Mouse (Mus musculus) heart, embryonic 12.5 days (tissue): ENCODE results near the gene Rbm26. TPM values are rescaled to one million over a fixed set of nuclear protein-coding genes. Genes with fewer than 3 reads are reported as not detected.

Source experiments
- ATAC-seq: fragments of 200-750 bp; cut with Nextera tagmentation; 2 replicates; pipeline ENCODE4 v1.8.0; 2017; ENCODE audit warnings: moderate TSS enrichment, moderate library complexity; ENCODE audit not compliant: insufficient number of reproducible peaks, low FRiP score
- H3K27ac ChIP-seq: fragments of 300-500 bp; sonication (generic); 2 replicates; pipeline ENCODE4 v1.5.1; 2016; ENCODE audit warnings: mild to moderate bottlenecking, moderate library complexity; ENCODE audit not compliant: poor library complexity, severe bottlenecking
- H3K27me3 ChIP-seq: fragments of 300-500 bp; sonication (generic); replicated peaks from 2 replicates; pipeline ENCODE4 v1.6.1; 2016; ENCODE audit warnings: mild to moderate bottlenecking, moderate library complexity
- H3K36me3 ChIP-seq: fragments of 300-500 bp; sonication (generic); 2 replicates; pipeline ENCODE4 v1.6.1; 2016; ENCODE audit warnings: mild to moderate bottlenecking, moderate library complexity
- H3K4me1 ChIP-seq: fragments of 300-500 bp; sonication (generic); replicated peaks from 2 replicates; pipeline ENCODE4 v1.6.1; 2016; ENCODE audit warnings: mild to moderate bottlenecking
- H3K4me2 ChIP-seq: fragments of 300-500 bp; sonication (generic); 2 replicates; pipeline ENCODE4 v1.6.1; 2016; ENCODE audit warnings: mild to moderate bottlenecking, moderate library complexity
- H3K4me3 ChIP-seq: fragments of 300-500 bp; sonication (generic); 2 replicates; pipeline ENCODE4 v1.5.1; 2016; ENCODE audit warnings: mild to moderate bottlenecking
- H3K9ac ChIP-seq: fragments of 300-500 bp; sonication (generic); 2 replicates; pipeline ENCODE4 v1.6.1; 2016; ENCODE audit warnings: mild to moderate bottlenecking, moderate library complexity
- H3K9me3 ChIP-seq: fragments of 300-500 bp; sonication (generic); replicated peaks from 2 replicates; pipeline ENCODE4 v1.6.1; 2016; ENCODE audit warnings: mild to moderate bottlenecking, moderate library complexity
- WGBS: fragments of 180-500 bp; shearing (Covaris S2); methylation state at CpG from one replicate; pipeline ENCODE4 v1.1.7; 2016; 5-methylcytosine and 5-hydroxymethylcytosine counted together
- polyA plus RNA-seq: library from polyadenylated mRNA; unstranded; fragments of >200 nt; fragmentation: Nextera tagmentation; extraction: Ambion mirVana; gene quantifications from 2 replicates; pipeline ENCODE4 v1.2.1, GENCODE M21; 2016

Rbm26 gene
- polyA plus RNA-seq, 1 experiment from 2014 or later, result 25.6 TPM

DNA sequence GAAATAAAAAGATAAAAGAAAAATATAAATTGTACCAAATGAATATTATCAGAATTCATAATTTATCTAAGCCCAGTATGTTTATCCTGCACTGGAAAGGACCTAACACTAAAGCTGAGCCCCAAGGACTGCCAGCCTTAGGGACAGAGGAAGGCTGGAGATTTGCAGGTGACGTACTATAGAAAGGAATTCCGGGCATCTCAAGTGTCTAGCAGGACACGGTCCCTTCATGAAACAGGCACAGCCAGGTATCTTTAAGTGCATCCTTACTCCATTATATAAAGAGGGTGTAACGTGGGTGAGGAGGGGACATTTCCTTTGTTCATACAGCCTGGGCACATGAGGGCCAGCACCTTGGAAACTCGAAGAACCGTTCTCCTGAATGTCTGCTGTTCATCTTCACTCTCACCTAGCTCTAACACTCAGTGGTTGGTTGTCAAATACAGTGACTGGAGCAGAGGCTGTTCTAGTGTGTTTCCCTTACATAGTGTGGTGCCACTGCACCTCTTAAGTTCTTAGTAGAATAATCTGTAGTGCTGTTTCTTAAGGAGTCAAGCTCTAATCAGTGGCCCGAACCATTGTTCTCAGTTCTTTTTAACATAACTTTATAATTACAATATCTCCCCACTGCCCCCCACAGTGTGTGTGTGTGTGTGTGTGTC is 91.7 kb downstream of the Rbm26 start:
- Histone ChIP-seq H3K36me3 (no peaks in the 10 kb centered on the region), H3K9me3 (no peaks in the 10 kb centered on the region), H3K4me3 (no peak overlapping the region), H3K9ac (no peak overlapping the region), H3K27ac (peak overlapping the region; percentile 64; the same call in 1 of the 2 replicates), H3K4me1 (peaks cover 9% of the 10 kb centered on the region; the same call in 1 of the 2 replicates), H3K4me2 (peak overlapping the region; percentile 43), H3K27me3 (no peaks in the 10 kb centered on the region)
- ATAC-seq, result peak; percentile 80
- WGBS, result 35% methylated on average over 7 of the region's 7 CpGs

DNA sequence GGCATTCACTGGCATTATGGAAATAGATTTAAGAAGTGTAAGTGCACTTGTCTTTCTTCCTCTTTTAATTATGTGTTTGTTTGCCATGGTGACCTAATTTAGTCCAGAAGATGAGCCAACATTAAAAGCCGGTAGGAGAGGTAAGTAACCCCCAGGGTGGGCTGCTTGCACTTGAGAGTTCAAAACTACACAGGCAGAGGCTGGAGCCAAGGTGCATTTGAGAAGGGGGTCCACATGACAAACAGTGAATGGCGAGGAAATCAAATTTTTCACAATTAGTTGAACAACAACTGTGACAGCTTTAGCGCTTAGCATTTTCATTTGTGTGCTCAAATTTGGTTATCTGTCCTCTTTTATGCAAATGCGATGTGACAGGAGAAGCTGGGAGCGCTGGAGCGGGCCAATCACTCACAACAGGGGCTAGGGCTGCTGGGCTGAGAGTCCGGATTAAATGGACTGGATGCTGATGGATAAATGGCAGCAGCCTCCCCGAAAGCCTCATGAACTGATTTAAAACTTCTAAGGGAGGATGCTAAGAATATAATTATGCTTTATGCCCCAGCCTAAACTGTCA is 92.3 kb downstream of the Rbm26 start:
- no peak for ATAC-seq
- Histone ChIP-seq H3K27me3 (no peaks in the 10 kb centered on the region), H3K36me3 (no peaks in the 10 kb centered on the region), H3K9ac (no peak overlapping the region), H3K4me1 (peaks cover 9% of the 10 kb centered on the region; the same call in 1 of the 2 replicates), H3K9me3 (no peaks in the 10 kb centered on the region), H3K4me2 (no peak overlapping the region), H3K4me3 (no peak overlapping the region), H3K27ac (no peak overlapping the region)
- WGBS, result 52% methylated on average over 8 of the region's 8 CpGs

DNA sequence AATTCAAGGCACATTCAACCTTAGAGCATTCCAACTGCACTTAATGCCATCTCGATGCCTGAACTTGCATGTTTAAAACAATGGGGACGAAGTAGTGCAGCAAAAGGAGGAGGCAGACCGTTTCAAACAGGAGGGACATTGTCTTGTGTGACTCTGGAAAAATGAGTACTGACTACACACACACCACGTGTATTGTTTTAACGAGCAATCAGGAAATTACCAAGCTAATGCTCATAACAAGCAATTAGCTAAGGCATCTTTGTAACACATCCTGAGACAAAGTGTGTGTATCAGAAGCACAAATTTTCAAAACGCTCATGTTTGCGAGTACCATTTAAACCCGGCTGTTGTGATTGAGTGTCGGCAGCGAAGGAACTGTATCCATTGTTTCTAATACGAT is 93.0 kb downstream of the Rbm26 start:
- no peak for ATAC-seq
- no peak overlapping the region for H3K27ac ChIP-seq
- 84% methylated on average over 11 of the region's 11 CpGs for WGBS
- no peaks in the 10 kb centered on the region for H3K36me3 ChIP-seq
- no peaks in the 10 kb centered on the region for H3K27me3 ChIP-seq
- peaks cover 9% of the 10 kb centered on the region; the same call in 1 of the 2 replicates for H3K4me1 ChIP-seq
- H3K9ac ChIP-seq, result no peak overlapping the region
- H3K4me3 ChIP-seq, result no peak overlapping the region
- no peak overlapping the region for H3K4me2 ChIP-seq
- no peaks in the 10 kb centered on the region for H3K9me3 ChIP-seq

DNA sequence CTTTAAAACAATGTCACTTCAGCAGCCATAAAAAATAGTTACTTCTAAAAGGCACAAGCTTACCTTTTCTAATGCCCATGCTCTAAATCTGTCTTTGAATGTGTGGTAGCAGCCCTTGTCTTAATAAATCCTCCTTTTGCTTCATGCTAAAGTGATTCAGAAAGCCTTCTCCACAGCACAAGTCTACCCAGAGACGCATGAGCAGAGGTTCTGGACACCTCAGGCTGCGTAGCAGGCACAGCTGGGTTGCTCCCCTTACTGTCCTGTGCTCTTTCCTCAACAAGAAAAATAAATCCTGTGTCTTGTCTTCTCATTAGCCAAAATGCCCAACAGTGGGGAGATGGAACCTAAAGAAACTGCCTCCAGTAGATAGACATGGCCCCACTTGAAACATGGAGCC is 102.4 kb downstream of the Rbm26 start:
- no peaks in the 10 kb centered on the region for H3K9me3 ChIP-seq
- no peaks in the 10 kb centered on the region for H3K27me3 ChIP-seq
- no peak overlapping the region for H3K27ac ChIP-seq
- no peak overlapping the region for H3K4me3 ChIP-seq
- ATAC-seq, result no peak
- no peaks in the 10 kb centered on the region for H3K36me3 ChIP-seq
- no peak overlapping the region for H3K9ac ChIP-seq
- 83% methylated on average over 2 of the region's 2 CpGs for WGBS
- H3K4me2 ChIP-seq, result no peak overlapping the region
- H3K4me1 ChIP-seq, result no peaks in the 10 kb centered on the region

DNA sequence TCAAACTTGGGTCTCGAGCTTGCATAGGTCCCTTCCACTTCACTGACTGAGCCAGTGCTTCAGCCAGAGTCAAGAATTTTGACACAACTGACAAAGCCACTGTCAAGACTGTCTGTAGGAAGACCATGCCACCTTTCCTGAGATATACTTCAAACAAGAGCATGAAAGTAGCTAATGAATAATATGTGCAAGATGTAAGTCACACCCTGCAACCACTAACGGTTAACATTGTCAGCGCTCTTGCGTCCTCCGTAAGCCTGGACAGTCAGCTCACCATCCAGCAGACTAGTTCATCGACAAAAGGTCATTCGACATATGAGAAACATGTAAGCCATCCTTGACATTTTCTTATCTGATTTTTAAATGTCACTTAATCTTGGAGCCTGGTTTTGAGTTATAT is 102.8 kb downstream of the Rbm26 start:
- Histone ChIP-seq H3K4me3 (no peak overlapping the region), H3K36me3 (no peaks in the 10 kb centered on the region), H3K4me2 (no peak overlapping the region), H3K27ac (no peak overlapping the region), H3K9ac (no peak overlapping the region), H3K27me3 (no peaks in the 10 kb centered on the region), H3K4me1 (no peaks in the 10 kb centered on the region), H3K9me3 (no peaks in the 10 kb centered on the region)
- 88% methylated on average over 7 of the region's 7 CpGs for WGBS
- ATAC-seq, result no peak

DNA sequence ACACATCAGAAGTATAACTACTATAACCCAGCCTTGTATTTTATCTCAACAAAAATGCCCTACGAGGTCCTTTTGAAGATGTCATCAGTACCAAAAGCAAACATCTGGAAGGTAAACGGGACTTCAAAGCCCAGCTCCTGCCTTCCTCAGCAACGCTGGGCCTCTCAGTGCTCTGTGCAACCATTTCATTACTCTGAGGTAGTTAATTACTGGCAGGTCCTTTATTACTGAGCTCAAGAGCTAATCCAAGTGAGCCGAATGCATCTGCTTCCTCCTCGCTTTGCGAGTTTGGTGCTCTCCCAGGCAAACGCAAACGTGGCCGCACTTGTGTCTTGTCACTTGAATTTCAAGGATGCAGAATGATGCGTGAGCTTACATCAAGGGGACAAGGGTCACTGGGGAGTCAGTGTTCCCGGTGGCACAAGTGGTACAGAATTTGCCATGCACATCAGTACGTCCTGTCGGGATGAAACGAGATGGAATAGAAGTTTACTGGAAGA is 106.1 kb downstream of the Rbm26 start:
- H3K9me3 ChIP-seq, result no peaks in the 10 kb centered on the region
- ATAC-seq, result no peak
- no peaks in the 10 kb centered on the region for H3K27me3 ChIP-seq
- H3K4me2 ChIP-seq, result no peak overlapping the region
- no peaks in the 10 kb centered on the region for H3K4me1 ChIP-seq
- no peak overlapping the region for H3K9ac ChIP-seq
- WGBS, result 76% methylated on average over 14 of the region's 14 CpGs
- H3K4me3 ChIP-seq, result no peak overlapping the region
- H3K27ac ChIP-seq, result no peak overlapping the region
- no peaks in the 10 kb centered on the region for H3K36me3 ChIP-seq

DNA sequence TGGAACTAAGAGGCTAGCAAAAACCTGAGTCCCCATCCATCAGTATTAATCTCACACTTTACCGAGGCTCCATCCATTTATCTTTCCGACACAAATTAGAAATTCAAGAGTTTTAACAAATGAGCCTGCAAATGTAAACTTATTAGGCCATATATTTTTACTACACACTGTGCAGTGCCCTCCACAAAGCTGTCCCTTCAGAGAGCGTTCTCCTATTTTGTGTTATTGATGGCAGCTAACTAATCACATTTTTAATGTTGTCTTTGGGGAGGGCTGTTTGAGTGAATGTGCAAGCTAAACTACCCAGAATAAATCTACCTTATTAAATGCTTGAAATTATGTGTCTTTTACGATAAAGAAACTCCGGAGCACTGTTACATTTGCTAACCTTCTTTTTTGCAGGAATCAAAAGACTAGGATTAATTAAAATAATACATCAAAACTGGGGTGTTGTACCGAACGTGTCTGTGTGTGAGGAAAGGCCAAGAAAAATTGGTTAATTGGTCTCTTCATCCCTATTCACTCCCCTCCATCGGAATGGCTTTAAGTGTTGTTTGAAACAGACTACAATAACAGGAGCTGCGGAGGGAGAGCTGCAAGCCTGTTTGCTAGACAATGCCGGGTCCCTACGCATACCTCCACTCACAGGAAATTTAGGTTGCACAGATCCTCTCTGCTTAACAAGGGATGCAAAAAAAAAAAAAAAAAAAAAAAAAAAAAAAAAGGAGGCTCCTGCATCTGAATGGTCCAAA is 106.7 kb downstream of the Rbm26 start:
- Histone ChIP-seq H3K9me3 (no peaks in the 10 kb centered on the region), H3K27ac (no peak overlapping the region), H3K4me1 (no peaks in the 10 kb centered on the region), H3K4me3 (no peak overlapping the region), H3K4me2 (no peak overlapping the region), H3K9ac (no peak overlapping the region), H3K36me3 (no peaks in the 10 kb centered on the region), H3K27me3 (no peaks in the 10 kb centered on the region)
- ATAC-seq, result no peak
- 80% methylated on average over 11 of the region's 11 CpGs for WGBS

DNA sequence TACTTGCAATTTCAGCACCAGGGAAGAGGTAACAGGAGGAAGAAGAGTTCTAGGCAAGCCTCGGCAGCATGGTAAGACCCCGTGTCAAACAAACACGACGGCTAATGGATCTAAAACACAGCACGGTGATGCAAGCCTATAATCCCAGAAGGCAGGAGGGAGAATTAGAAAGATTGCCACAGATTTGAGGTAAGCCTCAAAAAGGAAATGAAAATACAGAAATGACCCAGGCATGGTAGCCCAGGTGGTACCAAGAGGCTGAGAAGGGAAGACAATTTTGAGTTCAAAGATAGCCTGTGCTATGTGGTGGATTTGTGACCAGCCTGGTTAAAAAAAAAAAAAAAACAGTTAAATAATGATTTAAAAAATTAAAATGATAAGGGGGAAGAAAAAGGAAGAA is 109.1 kb downstream of the Rbm26 start:
- Histone ChIP-seq H3K27ac (no peak overlapping the region), H3K36me3 (no peaks in the 10 kb centered on the region), H3K9me3 (no peaks in the 10 kb centered on the region), H3K4me3 (no peak overlapping the region), H3K9ac (no peak overlapping the region), H3K4me1 (no peaks in the 10 kb centered on the region), H3K27me3 (no peaks in the 10 kb centered on the region), H3K4me2 (no peak overlapping the region)
- WGBS, result 80% methylated on average over 5 of the region's 5 CpGs
- no peak for ATAC-seq

DNA sequence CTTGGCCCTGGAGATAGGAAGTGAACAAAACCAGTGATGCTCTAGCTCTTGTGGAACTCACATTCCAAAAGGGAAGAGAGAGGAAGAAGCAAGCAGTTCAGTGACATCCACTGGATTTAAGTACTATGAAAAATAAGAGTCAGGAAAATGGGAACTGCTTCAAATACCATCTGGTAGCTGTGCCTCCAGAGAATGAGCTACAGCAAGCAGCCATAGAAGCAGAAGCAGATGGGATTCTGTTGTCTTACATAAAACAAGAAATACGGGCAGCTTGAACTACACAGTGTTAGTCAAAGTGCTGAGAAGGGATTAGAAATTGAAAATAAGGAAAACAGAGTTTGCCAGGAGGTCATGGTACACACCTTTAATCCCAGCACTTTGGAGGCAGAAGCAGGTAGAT is 112.9 kb downstream of the Rbm26 start:
- no peaks in the 10 kb centered on the region for H3K9me3 ChIP-seq
- no peaks in the 10 kb centered on the region for H3K4me1 ChIP-seq
- 69% methylated on average over 1 of the region's 1 CpGs for WGBS
- H3K27ac ChIP-seq, result no peak overlapping the region
- ATAC-seq, result no peak
- no peak overlapping the region for H3K9ac ChIP-seq
- H3K27me3 ChIP-seq, result no peaks in the 10 kb centered on the region
- no peak overlapping the region for H3K4me3 ChIP-seq
- no peaks in the 10 kb centered on the region for H3K36me3 ChIP-seq
- H3K4me2 ChIP-seq, result no peak overlapping the region

DNA sequence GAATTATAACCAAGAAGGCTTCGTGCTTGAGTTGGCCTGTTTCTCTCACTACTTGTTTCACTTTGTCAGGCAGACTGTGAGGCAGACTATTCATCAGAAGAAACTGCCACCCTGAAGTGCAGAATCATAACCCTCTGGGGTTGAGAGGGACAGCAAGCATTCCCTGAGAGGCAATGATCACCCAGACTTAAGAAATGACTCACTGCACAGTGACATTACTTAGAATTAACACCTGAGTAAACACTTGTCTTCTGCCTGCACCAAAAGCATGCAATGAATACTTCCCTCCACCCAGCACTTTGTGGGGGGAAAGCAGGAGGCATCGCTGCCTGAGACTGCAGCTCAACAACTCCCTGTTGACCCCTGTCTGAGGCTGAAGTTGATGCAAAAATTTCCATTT is 115.9 kb downstream of the Rbm26 start:
- H3K36me3 ChIP-seq, result no peaks in the 10 kb centered on the region
- H3K27ac ChIP-seq, result no peak overlapping the region
- no peak overlapping the region for H3K9ac ChIP-seq
- H3K4me1 ChIP-seq, result no peaks in the 10 kb centered on the region
- no peak overlapping the region for H3K4me3 ChIP-seq
- H3K4me2 ChIP-seq, result no peak overlapping the region
- ATAC-seq, result no peak
- 71% methylated on average over 2 of the region's 2 CpGs for WGBS
- H3K27me3 ChIP-seq, result no peaks in the 10 kb centered on the region
- no peaks in the 10 kb centered on the region for H3K9me3 ChIP-seq

DNA sequence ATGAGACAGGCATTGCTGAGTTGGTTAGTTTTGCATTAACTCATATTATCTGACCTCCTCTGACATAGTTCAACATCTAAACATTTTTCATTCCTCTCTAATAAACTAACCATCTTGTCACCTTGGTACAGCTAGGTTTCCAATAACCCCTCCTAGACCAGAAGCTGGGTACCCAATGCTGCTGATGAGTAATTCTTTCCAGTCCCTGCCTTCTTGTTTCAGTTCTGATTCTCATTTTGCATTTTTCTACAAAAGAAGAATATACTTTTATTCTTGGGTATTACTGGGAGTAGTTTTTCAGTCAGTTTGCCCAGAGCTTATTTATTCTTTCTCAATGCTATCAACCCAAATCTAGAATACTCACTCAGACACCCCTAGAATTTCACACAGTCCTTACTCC is 119.2 kb downstream of the Rbm26 start:
- H3K4me1 ChIP-seq, result no peaks in the 10 kb centered on the region
- no peak overlapping the region for H3K4me3 ChIP-seq
- no peak overlapping the region for H3K9ac ChIP-seq
- no peak overlapping the region for H3K4me2 ChIP-seq
- H3K9me3 ChIP-seq, result no peaks in the 10 kb centered on the region
- no peak for ATAC-seq
- H3K36me3 ChIP-seq, result no peaks in the 10 kb centered on the region
- H3K27ac ChIP-seq, result no peak overlapping the region
- H3K27me3 ChIP-seq, result no peaks in the 10 kb centered on the region
